Mouse (Mus musculus) spleen, adult 2 months (tissue): ENCODE data around the gene Nek7.

Experiments used
- CTCF ChIP-seq: fragments of 200-500 bp; IDR thresholded peaks from 2 replicates; pipeline ENCODE4 v1.5.1; 2011; ENCODE audit warnings: mild to moderate bottlenecking, inconsistent platforms; ENCODE audit not compliant: insufficient read depth, insufficient read length, insufficient replicate concordance; ENCODE audit errors: extremely low read depth
- POLR2A ChIP-seq: fragments of 200-500 bp; IDR thresholded peaks from 2 replicates; pipeline ENCODE4 v1.6.1; 2011; ENCODE audit warnings: low read depth, low read length, inconsistent platforms

GRCm38 (mm10) chr1:138500155-138500554 is 119.8 kb downstream of the Nek7 start:
- TF ChIP-seq CTCF (no peak), POLR2A (no peak)
